Mouse (Mus musculus) forebrain, embryonic 16.5 days (tissue): ENCODE measurements around the gene Sgms1. TPM values are rescaled to one million over a fixed set of nuclear protein-coding genes. Genes with fewer than 3 reads are reported as not detected.
"Not testable (repeated sequence)": the region's sequence is repeated elsewhere in the genome, so short reads cannot be mapped to it uniquely, and the experiment has no call there.

Experiments
- ATAC-seq: fragments of 200-750 bp; cut with Nextera tagmentation; 2 replicates; pipeline ENCODE4 v1.8.0; 2017; ENCODE audit warnings: mild to moderate bottlenecking, moderate library complexity
- H3K27ac ChIP-seq: fragments of 300-500 bp; sonication (generic); 2 replicates; pipeline ENCODE4 v1.5.1; 2014; ENCODE audit warnings: low read length, control low read depth
- H3K27me3 ChIP-seq: fragments of 300-500 bp; sonication (generic); replicated peaks from 2 replicates; pipeline ENCODE4 v1.6.1; 2014; ENCODE audit warnings: low read length; ENCODE audit not compliant: control insufficient read depth, insufficient read depth
- H3K36me3 ChIP-seq: fragments of 300-500 bp; sonication (generic); 2 replicates; pipeline ENCODE4 v1.6.1; 2014; ENCODE audit not compliant: control insufficient read depth, insufficient read depth
- H3K4me1 ChIP-seq: fragments of 300-500 bp; sonication (generic); replicated peaks from 2 replicates; pipeline ENCODE4 v1.6.1; 2014; ENCODE audit warnings: low read length; ENCODE audit not compliant: control insufficient read depth, insufficient read depth
- H3K4me2 ChIP-seq: fragments of 300-500 bp; sonication (generic); 2 replicates; pipeline ENCODE4 v1.6.1; 2014; ENCODE audit warnings: mild to moderate bottlenecking, low read length, control low read depth
- H3K4me3 ChIP-seq: fragments of 300-500 bp; sonication (generic); replicated peaks from 2 replicates; pipeline ENCODE4 v1.5.1; 2014; ENCODE audit warnings: mild to moderate bottlenecking, low read length, control low read depth
- H3K9ac ChIP-seq: fragments of 300-500 bp; sonication (generic); replicated peaks from 2 replicates; pipeline ENCODE4 v1.6.1; 2014; ENCODE audit warnings: low read depth, low read length, control low read depth
- H3K9me3 ChIP-seq: fragments of 300-500 bp; sonication (generic); 2 replicates; pipeline ENCODE4 v1.6.1; 2016; ENCODE audit warnings: low read length; ENCODE audit not compliant: control insufficient read depth
- WGBS: fragments of 180-500 bp; shearing (Covaris S2); extraction: QIAGEN DNeasy Blood & Tissue Kit; methylation state at CpG from one replicate; pipeline ENCODE4 v1.1.7; 2014; 5-methylcytosine and 5-hydroxymethylcytosine counted together
- polyA plus RNA-seq: library from polyadenylated mRNA; unstranded; fragments of >200 nt; fragmentation: Nextera tagmentation; extraction: Ambion mirVana; gene quantifications from 2 replicates; pipeline ENCODE4 v1.2.1, GENCODE M21; 2015

Gene Sgms1
- polyA plus RNA-seq, 1 experiment from 2014 or later = 16.3 TPM

DNA sequence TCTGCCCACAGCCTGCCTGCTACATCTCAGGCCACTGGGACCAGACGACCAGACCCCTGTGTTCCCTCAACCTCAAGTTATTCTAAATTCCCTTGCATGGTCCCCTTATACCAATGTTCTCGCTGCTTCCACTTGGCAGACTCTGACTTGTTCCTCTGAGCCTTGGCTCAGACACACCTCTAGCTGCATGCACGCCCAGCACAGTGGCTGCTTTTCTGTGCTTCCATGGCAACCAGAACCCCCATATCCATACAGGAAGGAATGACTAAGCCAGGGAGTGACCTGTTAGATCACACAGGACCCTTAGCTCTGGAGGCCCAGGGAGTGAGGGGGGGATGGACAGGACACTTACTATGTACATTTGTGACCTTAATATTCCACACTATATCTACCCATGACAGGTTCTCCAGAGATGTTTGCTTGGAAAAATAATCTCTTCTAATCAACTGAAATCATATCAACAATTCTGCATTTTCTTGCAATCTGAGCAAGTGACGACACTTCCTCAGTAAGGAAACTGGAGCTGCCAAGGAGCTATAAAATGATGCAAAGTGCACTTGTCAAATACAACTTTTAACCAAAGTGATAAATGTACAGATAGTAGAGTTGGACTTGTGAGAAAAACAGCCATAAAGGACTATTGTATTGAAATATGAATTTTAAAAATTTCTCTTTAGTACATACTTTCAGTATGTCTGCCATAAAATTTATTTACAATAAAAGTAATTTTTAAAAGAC lies 252.5 kb downstream of the Sgms1 start:
- H3K36me3 ChIP-seq = no peaks in the 10 kb centered on the region
- ATAC-seq = peak; percentile 84
- WGBS = 34% methylated on average over 4 of the region's 4 CpGs
- peaks cover 5% of the 10 kb centered on the region for H3K4me1 ChIP-seq
- no peak overlapping the region for H3K27ac ChIP-seq
- H3K9me3 ChIP-seq = no peaks in the 10 kb centered on the region
- H3K9ac ChIP-seq = no peak overlapping the region
- H3K4me3 ChIP-seq = no peak overlapping the region
- H3K4me2 ChIP-seq = no peak overlapping the region
- no peaks in the 10 kb centered on the region for H3K27me3 ChIP-seq

DNA sequence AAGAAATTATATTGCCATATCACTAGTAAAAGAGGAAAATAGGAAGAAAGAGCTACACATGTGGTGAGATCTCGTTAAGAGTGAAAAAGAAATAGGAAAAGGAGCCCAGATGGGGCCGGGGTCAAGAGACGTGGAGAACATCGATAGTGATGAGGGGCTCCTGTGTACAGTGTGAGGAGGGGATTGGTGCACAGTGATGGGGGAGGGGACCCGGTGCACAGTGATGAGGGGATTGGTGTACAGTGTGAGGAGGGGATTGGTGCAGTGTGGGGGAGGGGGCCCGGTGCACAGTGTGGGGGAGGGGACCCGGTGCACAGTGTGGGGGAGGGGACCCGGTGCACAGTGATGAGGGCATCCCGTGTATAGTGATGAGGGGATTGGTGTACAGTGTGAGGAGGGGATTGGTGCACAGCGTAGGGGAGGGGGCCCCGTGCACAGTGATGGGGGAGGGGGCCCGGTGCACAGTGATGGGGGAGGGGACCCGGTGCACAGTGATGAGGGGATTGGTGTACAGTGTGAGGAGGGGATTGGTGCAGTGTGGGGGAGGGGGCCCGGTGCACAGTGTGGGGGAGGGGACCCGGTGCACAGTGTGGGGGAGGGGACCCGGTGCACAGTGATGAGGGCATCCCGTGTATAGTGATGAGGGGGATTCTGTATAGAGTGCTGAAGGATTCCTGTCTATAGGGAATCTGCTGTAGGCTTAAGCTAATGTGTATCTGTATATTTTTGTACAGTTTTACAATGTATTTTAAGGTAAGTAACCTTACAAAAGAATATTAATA lies 257.6 kb downstream of the Sgms1 start:
- ATAC-seq = 0 out of 2 replicates have a peak, but pooled peaks have one; percentile 39
- H3K4me3 ChIP-seq, H3K4me2 ChIP-seq, H3K36me3 ChIP-seq, H3K4me1 ChIP-seq, H3K27ac ChIP-seq, H3K27me3 ChIP-seq, H3K9ac ChIP-seq, H3K9me3 ChIP-seq: not testable (repeated sequence)
- 91% methylated on average over 14 of the region's 17 CpGs for WGBS

DNA sequence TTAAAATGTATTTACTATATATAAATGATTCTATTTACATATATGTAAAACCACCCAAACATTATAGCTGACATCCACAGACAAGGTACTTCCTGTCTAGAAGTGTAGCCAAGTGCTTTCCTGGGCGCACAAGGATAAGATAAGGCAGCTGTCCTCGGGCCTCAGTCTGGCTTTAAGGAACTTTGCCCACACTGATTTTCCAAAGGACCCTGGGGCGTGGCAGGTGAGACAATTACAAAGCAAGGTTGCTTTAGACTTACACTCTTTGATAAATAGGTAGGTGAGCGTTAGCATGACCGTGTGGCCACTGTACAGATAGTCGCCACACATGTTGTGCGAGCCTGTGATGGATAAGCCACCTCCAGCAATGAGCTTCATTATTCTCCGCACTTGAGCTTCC lies 260.2 kb downstream of the Sgms1 start:
- ATAC-seq = no peak
- no peak overlapping the region for H3K27ac ChIP-seq
- H3K36me3 ChIP-seq = no peaks in the 10 kb centered on the region
- no peak overlapping the region for H3K4me2 ChIP-seq
- no peaks in the 10 kb centered on the region for H3K4me1 ChIP-seq
- no peaks in the 10 kb centered on the region for H3K9me3 ChIP-seq
- no peak overlapping the region for H3K4me3 ChIP-seq
- no peaks in the 10 kb centered on the region for H3K27me3 ChIP-seq
- H3K9ac ChIP-seq = no peak overlapping the region
- WGBS = 92% methylated on average over 8 of the region's 8 CpGs

DNA sequence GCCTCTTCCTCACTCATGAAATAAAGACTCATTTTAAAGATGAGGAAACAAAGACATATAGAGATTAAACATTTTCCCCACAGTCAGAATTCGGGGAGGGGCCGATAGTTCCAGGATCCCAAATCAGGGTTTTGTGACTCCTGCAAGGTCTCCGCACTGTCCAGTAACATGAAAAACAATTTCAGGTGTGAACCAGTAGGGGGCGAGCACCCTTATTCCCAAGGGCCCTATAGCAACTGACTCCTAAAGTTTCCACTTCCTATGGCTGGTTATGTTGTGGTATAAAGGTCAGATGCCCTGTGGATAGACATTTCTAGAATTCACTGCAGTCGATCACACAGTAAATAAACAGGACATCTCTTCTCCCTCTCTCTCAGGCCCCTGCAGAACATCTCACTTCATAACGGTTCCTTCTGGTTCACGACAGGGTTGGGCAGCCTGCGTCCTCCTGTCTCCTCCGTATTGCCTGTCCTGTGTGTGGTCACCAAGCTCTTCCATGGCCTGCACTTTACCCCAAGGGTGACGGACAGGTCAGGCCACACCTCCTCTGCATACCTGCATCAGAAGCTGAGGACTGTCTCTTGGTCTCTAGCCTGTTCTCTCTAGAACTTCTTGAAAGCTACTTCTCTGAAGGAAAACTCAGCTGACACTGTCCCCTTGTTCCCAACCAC lies 262.2 kb downstream of the Sgms1 start:
- H3K4me1 ChIP-seq = no peaks in the 10 kb centered on the region
- H3K9ac ChIP-seq = no peak overlapping the region
- no peak overlapping the region for H3K27ac ChIP-seq
- 80% methylated on average over 10 of the region's 10 CpGs for WGBS
- H3K9me3 ChIP-seq = no peaks in the 10 kb centered on the region
- no peak overlapping the region for H3K4me3 ChIP-seq
- no peak overlapping the region for H3K4me2 ChIP-seq
- H3K27me3 ChIP-seq = no peaks in the 10 kb centered on the region
- ATAC-seq = no peak
- no peaks in the 10 kb centered on the region for H3K36me3 ChIP-seq

DNA sequence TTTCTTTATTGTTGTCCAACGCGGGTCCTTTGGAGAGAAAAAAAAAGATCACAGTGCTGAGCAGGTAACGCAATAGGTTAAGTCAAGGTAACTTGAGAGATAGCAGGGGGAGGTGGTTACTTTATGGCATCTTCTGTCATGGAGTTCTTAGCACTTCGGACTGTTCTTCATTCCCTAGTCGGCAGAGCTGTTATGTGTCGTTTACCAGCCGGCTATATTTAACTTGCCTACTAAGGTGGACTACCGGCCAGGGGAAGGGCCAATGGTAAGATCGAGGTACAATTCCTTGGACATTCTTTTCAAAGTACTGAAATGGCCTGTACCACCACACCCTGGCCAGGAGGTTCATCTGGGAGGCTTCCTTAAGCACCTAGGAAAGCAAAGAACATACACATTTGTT lies 265.4 kb downstream of the Sgms1 start:
- no peak for ATAC-seq
- H3K27me3 ChIP-seq = no peaks in the 10 kb centered on the region
- no peaks in the 10 kb centered on the region for H3K36me3 ChIP-seq
- H3K4me1 ChIP-seq = 0 out of 2 replicates have a peak, but pooled peaks cover 2% of the 10 kb centered on the region
- WGBS = 95% methylated on average over 9 of the region's 9 CpGs
- no peak overlapping the region for H3K4me2 ChIP-seq
- no peaks in the 10 kb centered on the region for H3K9me3 ChIP-seq
- no peak overlapping the region for H3K27ac ChIP-seq
- no peak overlapping the region for H3K4me3 ChIP-seq
- H3K9ac ChIP-seq = no peak overlapping the region

DNA sequence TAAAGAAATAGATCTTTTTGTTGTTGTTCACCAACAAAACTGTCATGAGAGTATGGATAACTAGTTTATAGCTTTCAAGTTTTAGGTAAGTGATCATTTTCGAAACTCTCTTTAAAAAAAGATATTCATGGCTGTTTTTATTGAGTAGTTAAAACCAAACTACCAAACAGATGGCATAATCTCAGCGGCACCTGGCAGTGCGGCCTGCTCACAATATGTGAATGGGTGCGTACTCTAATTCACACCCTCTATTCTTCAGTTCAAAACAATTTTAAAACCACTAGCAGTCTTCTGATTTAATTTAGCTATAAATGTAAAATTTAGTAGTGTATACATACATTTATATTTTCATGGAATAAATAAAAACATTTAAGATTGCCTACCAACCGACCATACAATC lies 266.3 kb downstream of the Sgms1 start:
- no peak overlapping the region for H3K27ac ChIP-seq
- WGBS = 60% methylated on average over 5 of the region's 5 CpGs
- H3K4me2 ChIP-seq = no peak overlapping the region
- no peak overlapping the region for H3K9ac ChIP-seq
- H3K9me3 ChIP-seq = no peaks in the 10 kb centered on the region
- no peak overlapping the region for H3K4me3 ChIP-seq
- H3K27me3 ChIP-seq = no peaks in the 10 kb centered on the region
- no peaks in the 10 kb centered on the region for H3K36me3 ChIP-seq
- 0 out of 2 replicates have a peak, but pooled peaks cover 2% of the 10 kb centered on the region for H3K4me1 ChIP-seq
- ATAC-seq = peak; percentile 59; the same call in 1 of the 2 replicates

DNA sequence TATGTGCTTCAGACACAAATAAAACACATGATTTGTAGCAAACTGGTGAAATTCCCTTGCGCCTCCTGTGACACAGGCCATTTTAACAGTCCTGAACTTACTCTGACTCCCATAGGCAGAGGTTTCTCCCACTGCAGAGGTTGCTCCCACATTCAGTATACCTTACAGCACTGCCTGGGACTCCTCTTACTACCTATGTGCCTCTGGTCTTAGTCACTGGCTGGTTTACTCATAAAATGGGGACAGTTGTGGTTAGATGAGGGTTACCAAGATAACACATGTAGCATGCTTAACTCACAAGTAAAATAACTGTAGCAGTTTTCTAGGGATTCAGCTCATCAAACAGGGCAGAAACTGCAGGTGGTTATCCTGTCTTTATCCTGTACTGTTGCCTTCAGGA lies 268.7 kb downstream of the Sgms1 start:
- ATAC-seq = no peak
- Histone ChIP-seq H3K9ac (no peak overlapping the region), H3K36me3 (no peaks in the 10 kb centered on the region), H3K27me3 (no peaks in the 10 kb centered on the region), H3K4me1 (0 out of 2 replicates have a peak, but pooled peaks cover 2% of the 10 kb centered on the region), H3K9me3 (no peaks in the 10 kb centered on the region), H3K4me3 (no peak overlapping the region), H3K27ac (no peak overlapping the region), H3K4me2 (no peak overlapping the region)
- 92% methylated on average over 1 of the region's 1 CpGs for WGBS

DNA sequence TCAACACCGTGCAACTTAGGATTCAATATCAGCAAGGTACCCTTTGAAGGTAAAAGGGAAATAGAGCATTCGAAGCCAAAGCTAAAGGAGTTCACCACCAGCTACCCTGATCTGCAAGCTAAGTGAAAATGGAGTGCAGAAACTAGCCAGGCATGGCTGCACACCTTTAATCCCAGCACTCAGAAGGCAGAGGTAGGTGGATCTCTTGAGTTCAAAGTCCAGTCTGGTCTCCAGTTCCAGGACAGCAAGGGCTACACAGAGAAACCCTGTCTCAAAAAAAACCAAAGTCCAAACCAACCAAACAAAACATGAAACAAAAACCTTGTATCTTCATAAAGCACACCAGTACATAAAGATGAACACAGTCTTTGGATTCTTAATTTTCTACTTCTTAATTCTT lies 269.8 kb downstream of the Sgms1 start:
- H3K27me3 ChIP-seq = no peaks in the 10 kb centered on the region
- no peak overlapping the region for H3K4me2 ChIP-seq
- 0 out of 2 replicates have a peak, but pooled peaks cover 2% of the 10 kb centered on the region for H3K4me1 ChIP-seq
- no peak for ATAC-seq
- 85% methylated on average over 2 of the region's 2 CpGs for WGBS
- no peaks in the 10 kb centered on the region for H3K36me3 ChIP-seq
- no peaks in the 10 kb centered on the region for H3K9me3 ChIP-seq
- no peak overlapping the region for H3K4me3 ChIP-seq
- H3K27ac ChIP-seq = no peak overlapping the region
- no peak overlapping the region for H3K9ac ChIP-seq

DNA sequence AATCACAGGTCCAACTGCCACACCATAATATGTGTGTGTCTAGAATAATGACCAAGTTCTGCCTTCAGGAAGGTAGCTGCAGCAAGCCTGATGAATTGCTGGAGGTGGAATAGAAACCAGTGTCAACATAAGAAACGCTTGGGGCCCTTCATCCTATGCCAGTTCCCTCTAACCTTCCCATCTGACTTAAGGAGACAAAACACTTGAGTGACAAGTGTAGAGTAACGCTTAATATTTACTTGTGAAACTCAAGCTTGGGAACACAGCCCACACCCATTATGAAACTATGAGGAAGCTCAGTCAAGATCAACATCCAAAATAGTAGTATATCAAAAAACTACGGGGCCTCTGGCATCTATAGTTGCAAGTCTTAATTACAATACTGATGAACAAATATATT lies 271.0 kb downstream of the Sgms1 start:
- no peak overlapping the region for H3K4me3 ChIP-seq
- H3K27ac ChIP-seq = no peak overlapping the region
- no peaks in the 10 kb centered on the region for H3K36me3 ChIP-seq
- H3K4me1 ChIP-seq = 0 out of 2 replicates have a peak, but pooled peaks cover 2% of the 10 kb centered on the region
- 85% methylated on average over 3 of the region's 3 CpGs for WGBS
- ATAC-seq = no peak
- H3K9me3 ChIP-seq = no peaks in the 10 kb centered on the region
- no peak overlapping the region for H3K9ac ChIP-seq
- H3K27me3 ChIP-seq = no peaks in the 10 kb centered on the region
- H3K4me2 ChIP-seq = no peak overlapping the region
